Mouse (Mus musculus) stomach, embryonic 16.5 days (tissue): ENCODE data around the gene Tbc1d10c. TPM values are rescaled to one million over a fixed set of nuclear protein-coding genes. Genes with fewer than 3 reads are reported as not detected.

Experiments
- ATAC-seq: fragments of 200-750 bp; cut with Nextera tagmentation; 2 replicates; pipeline ENCODE4 v1.8.0; 2017; ENCODE audit warnings: moderate number of reproducible peaks, moderate TSS enrichment; ENCODE audit not compliant: insufficient read depth, low FRiP score
- H3K27ac ChIP-seq: fragments of 300-500 bp; sonication (generic); 2 replicates; pipeline ENCODE4 v1.5.1; 2014; ENCODE audit warnings: low read length
- H3K27me3 ChIP-seq: fragments of 300-500 bp; sonication (generic); 2 replicates; pipeline ENCODE4 v1.6.1; 2014; ENCODE audit warnings: low read length, control low read depth, mixed read lengths; ENCODE audit not compliant: control insufficient read depth, insufficient read depth
- H3K36me3 ChIP-seq: fragments of 300-500 bp; sonication (generic); 2 replicates; pipeline ENCODE4 v1.6.1; 2014; ENCODE audit warnings: low read length; ENCODE audit not compliant: control insufficient read depth, insufficient read depth
- H3K4me1 ChIP-seq: fragments of 300-500 bp; sonication (generic); 2 replicates; pipeline ENCODE4 v1.6.1; 2014; ENCODE audit warnings: low read length, control low read depth, mixed read lengths; ENCODE audit not compliant: control insufficient read depth, insufficient read depth
- H3K4me2 ChIP-seq: fragments of 300-500 bp; sonication (generic); 2 replicates; pipeline ENCODE4 v1.6.1; 2014; ENCODE audit warnings: low read depth, low read length, mixed read lengths
- H3K4me3 ChIP-seq: fragments of 300-500 bp; sonication (generic); replicated peaks from 2 replicates; pipeline ENCODE4 v1.5.1; 2014; ENCODE audit warnings: mild to moderate bottlenecking, low read length
- H3K9ac ChIP-seq: fragments of 300-500 bp; sonication (generic); 2 replicates; pipeline ENCODE4 v1.6.1; 2014; ENCODE audit warnings: low read length
- H3K9me3 ChIP-seq: fragments of 300-500 bp; sonication (generic); replicated peaks from 2 replicates; pipeline ENCODE4 v1.6.1; 2016; ENCODE audit warnings: low read length, control low read depth; ENCODE audit not compliant: control insufficient read depth
- WGBS: fragments of 180-500 bp; shearing (Covaris S2); extraction: QIAGEN DNeasy Blood & Tissue Kit; methylation state at CpG from one replicate; pipeline ENCODE4 v1.1.7; 2014; 5-methylcytosine and 5-hydroxymethylcytosine counted together
- polyA plus RNA-seq: library from polyadenylated mRNA; unstranded; fragments of >200 nt; fragmentation: Nextera tagmentation; extraction: Ambion mirVana; gene quantifications from 2 replicates; pipeline ENCODE4 v1.2.1, GENCODE M21; 2015

Tbc1d10c gene
- polyA plus RNA-seq, 1 experiment from 2014 or later = 3.6 TPM

GRCm38 (mm10) chr19:4159049-4159448, 32.0 kb downstream of the Tbc1d10c start:
- Histone ChIP-seq H3K27me3 (no peaks in the 10 kb centered on the region), H3K4me3 (no peak overlapping the region), H3K27ac (no peak overlapping the region), H3K9me3 (no peaks in the 10 kb centered on the region), H3K4me2 (no peak overlapping the region), H3K9ac (no peak overlapping the region), H3K36me3 (0 out of 2 replicates have a peak, but pooled peaks cover 4% of the 10 kb centered on the region), H3K4me1 (peaks cover 9% of the 10 kb centered on the region)
- 92% methylated on average over 8 of the region's 8 CpGs for WGBS
- no peak for ATAC-seq

- H3K4me3 ChIP-seq = no peak overlapping the region
- no peaks in the 10 kb centered on the region for H3K9me3 ChIP-seq
- no peak overlapping the region for H3K27ac ChIP-seq
- 0 out of 2 replicates have a peak, but pooled peaks cover 4% of the 10 kb centered on the region for H3K36me3 ChIP-seq
- no peaks in the 10 kb centered on the region for H3K27me3 ChIP-seq
- no peak overlapping the region for H3K9ac ChIP-seq
- no peak overlapping the region for H3K4me2 ChIP-seq
- no peaks in the 10 kb centered on the region for H3K4me1 ChIP-seq
- WGBS = 90% methylated on average over 12 of the region's 12 CpGs
- no peak for ATAC-seq
These were observed 34.3 kb downstream of the Tbc1d10c start for GRCm38 (mm10) chr19:4156771-4157170.

- ATAC-seq = no peak
- H3K9me3 ChIP-seq = no peaks in the 10 kb centered on the region
- H3K4me3 ChIP-seq = no peak overlapping the region
- no peak overlapping the region for H3K27ac ChIP-seq
- H3K36me3 ChIP-seq = peaks cover 7% of the 10 kb centered on the region; the same call in 1 of the 2 replicates
- no peak overlapping the region for H3K4me2 ChIP-seq
- 77% methylated on average over 20 of the region's 20 CpGs for WGBS
- no peak overlapping the region for H3K9ac ChIP-seq
- H3K4me1 ChIP-seq = no peaks in the 10 kb centered on the region
- no peaks in the 10 kb centered on the region for H3K27me3 ChIP-seq
These were observed 35.0 kb downstream of the Tbc1d10c start for GRCm38 (mm10) chr19:4156073-4156579.

- no peak overlapping the region for H3K4me2 ChIP-seq
- H3K9ac ChIP-seq = no peak overlapping the region
- H3K36me3 ChIP-seq = peaks cover 13% of the 10 kb centered on the region
- H3K4me3 ChIP-seq = no peak overlapping the region
- no peaks in the 10 kb centered on the region for H3K9me3 ChIP-seq
- no peak for ATAC-seq
- WGBS = 78% methylated on average over 6 of the region's 6 CpGs
- H3K27ac ChIP-seq = no peak overlapping the region
- no peaks in the 10 kb centered on the region for H3K27me3 ChIP-seq
- no peaks in the 10 kb centered on the region for H3K4me1 ChIP-seq
These were observed 35.6 kb downstream of the Tbc1d10c start for GRCm38 (mm10) chr19:4155223-4156072.

GRCm38 (mm10) chr19:4154437-4155222, 36.5 kb downstream of the Tbc1d10c start:
- Histone ChIP-seq H3K27me3 (no peaks in the 10 kb centered on the region), H3K4me3 (no peak overlapping the region), H3K27ac (no peak overlapping the region), H3K9me3 (no peaks in the 10 kb centered on the region), H3K36me3 (peaks cover 9% of the 10 kb centered on the region), H3K4me1 (peaks cover under 1% of the 10 kb centered on the region), H3K9ac (no peak overlapping the region), H3K4me2 (no peak overlapping the region)
- ATAC-seq = no peak
- WGBS = 71% methylated on average over 13 of the region's 13 CpGs

GRCm38 (mm10) chr19:4153232-4153654, 37.8 kb downstream of the Tbc1d10c start, which contains the start of gene Ptprcap:
Gene Ptprcap (plus strand): TSS chr19:4153604.
- ATAC-seq = no peak
- Histone ChIP-seq H3K4me2 (no peak within 1 kb of the TSS), H3K27ac (no peak within 1 kb of the TSS), H3K4me1 (peaks cover 8% of the 10 kb centered on the region), H3K9me3 (no peaks in the 10 kb centered on the region), H3K9ac (no peak within 1 kb of the TSS), H3K36me3 (peaks cover 9% of the 10 kb centered on the region), H3K4me3 (no peak within 1 kb of the TSS), H3K27me3 (no peaks in the 10 kb centered on the region)
- WGBS = 67% methylated on average over 11 of the region's 11 CpGs

- H3K36me3 ChIP-seq = peaks cover 9% of the 10 kb centered on the region
- H3K4me1 ChIP-seq = peaks cover 14% of the 10 kb centered on the region
- H3K27ac ChIP-seq = no peak overlapping the region
- ATAC-seq = no peak
- no peak overlapping the region for H3K4me2 ChIP-seq
- H3K9ac ChIP-seq = no peak overlapping the region
- H3K4me3 ChIP-seq = no peak overlapping the region
- H3K27me3 ChIP-seq = no peaks in the 10 kb centered on the region
- H3K9me3 ChIP-seq = no peaks in the 10 kb centered on the region
- WGBS = 90% methylated on average over 8 of the region's 8 CpGs
These were observed 38.4 kb downstream of the Tbc1d10c start for GRCm38 (mm10) chr19:4152445-4153231.

- peaks cover 9% of the 10 kb centered on the region for H3K36me3 ChIP-seq
- no peak overlapping the region for H3K4me2 ChIP-seq
- no peak overlapping the region for H3K9ac ChIP-seq
- H3K4me1 ChIP-seq = peaks cover 15% of the 10 kb centered on the region
- no peak for ATAC-seq
- no peaks in the 10 kb centered on the region for H3K27me3 ChIP-seq
- no peak overlapping the region for H3K27ac ChIP-seq
- H3K4me3 ChIP-seq = no peak overlapping the region
- no peaks in the 10 kb centered on the region for H3K9me3 ChIP-seq
- WGBS = 90% methylated on average over 5 of the region's 5 CpGs
These were observed 39.2 kb downstream of the Tbc1d10c start for GRCm38 (mm10) chr19:4151898-4152297.
